Mouse (Mus musculus) neural tube, embryonic 11.5 days (tissue): Measurements from ENCODE around the gene Cntnap1. TPM values are rescaled to one million over a fixed set of nuclear protein-coding genes. Genes with fewer than 3 reads are reported as not detected.

Experiments used
- ATAC-seq: fragments of 200-750 bp; cut with Nextera tagmentation; 2 replicates; pipeline ENCODE4 v1.8.0; 2017; ENCODE audit warnings: moderate number of reproducible peaks, mild to moderate bottlenecking, moderate TSS enrichment, moderate library complexity; ENCODE audit not compliant: insufficient read depth, low FRiP score, low TSS enrichment
- DNase-seq: peaks from one replicate; pipeline ENCODE4 v3.0.0-alpha.2; 2015; ENCODE audit warnings: low spot score
- H3K27ac ChIP-seq: fragments of 300-500 bp; sonication (generic); 2 replicates; pipeline ENCODE4 v1.5.1; 2014; ENCODE audit warnings: low read depth, mild to moderate bottlenecking, low read length
- H3K27me3 ChIP-seq: fragments of 300-500 bp; sonication (generic); 2 replicates; pipeline ENCODE4 v1.6.1; 2014; ENCODE audit warnings: mild to moderate bottlenecking, low read length, mixed read lengths; ENCODE audit not compliant: control insufficient read depth, insufficient read depth
- H3K36me3 ChIP-seq: fragments of 300-500 bp; sonication (generic); 2 replicates; pipeline ENCODE4 v1.6.1; 2014; ENCODE audit warnings: mild to moderate bottlenecking, low read length, moderate library complexity, mixed read lengths; ENCODE audit not compliant: control insufficient read depth, insufficient read depth
- H3K4me1 ChIP-seq: fragments of 300-500 bp; sonication (generic); 2 replicates; pipeline ENCODE4 v1.6.1; 2014; ENCODE audit warnings: low read length, mixed read lengths; ENCODE audit not compliant: control insufficient read depth, insufficient read depth
- H3K4me2 ChIP-seq: fragments of 300-500 bp; sonication (generic); 2 replicates; pipeline ENCODE4 v1.6.1; 2014; ENCODE audit warnings: low read depth, mild to moderate bottlenecking, moderate library complexity
- H3K4me3 ChIP-seq: fragments of 300-500 bp; sonication (generic); 2 replicates; pipeline ENCODE4 v1.5.1; 2014; ENCODE audit warnings: low read depth, low read length
- H3K9ac ChIP-seq: fragments of 300-500 bp; sonication (generic); 2 replicates; pipeline ENCODE4 v1.6.1; 2014; ENCODE audit warnings: mild to moderate bottlenecking, low read length
- H3K9me3 ChIP-seq: fragments of 300-500 bp; sonication (generic); 2 replicates; pipeline ENCODE4 v1.6.1; 2016; ENCODE audit warnings: low read length; ENCODE audit not compliant: control insufficient read depth
- WGBS: fragments of 180-500 bp; shearing (Covaris S2); extraction: QIAGEN DNeasy Blood & Tissue Kit; methylation state at CpG from one replicate; pipeline ENCODE4 v1.1.7; 2014; 5-methylcytosine and 5-hydroxymethylcytosine counted together
- polyA plus RNA-seq: library from polyadenylated mRNA; unstranded; fragments of >200 nt; fragmentation: Nextera tagmentation; extraction: Ambion mirVana; gene quantifications from 2 replicates; pipeline ENCODE4 v1.2.1, GENCODE M21; 2014

Cntnap1 gene
- polyA plus RNA-seq, 1 experiment from 2014 or later: 0.94 TPM

DNA sequence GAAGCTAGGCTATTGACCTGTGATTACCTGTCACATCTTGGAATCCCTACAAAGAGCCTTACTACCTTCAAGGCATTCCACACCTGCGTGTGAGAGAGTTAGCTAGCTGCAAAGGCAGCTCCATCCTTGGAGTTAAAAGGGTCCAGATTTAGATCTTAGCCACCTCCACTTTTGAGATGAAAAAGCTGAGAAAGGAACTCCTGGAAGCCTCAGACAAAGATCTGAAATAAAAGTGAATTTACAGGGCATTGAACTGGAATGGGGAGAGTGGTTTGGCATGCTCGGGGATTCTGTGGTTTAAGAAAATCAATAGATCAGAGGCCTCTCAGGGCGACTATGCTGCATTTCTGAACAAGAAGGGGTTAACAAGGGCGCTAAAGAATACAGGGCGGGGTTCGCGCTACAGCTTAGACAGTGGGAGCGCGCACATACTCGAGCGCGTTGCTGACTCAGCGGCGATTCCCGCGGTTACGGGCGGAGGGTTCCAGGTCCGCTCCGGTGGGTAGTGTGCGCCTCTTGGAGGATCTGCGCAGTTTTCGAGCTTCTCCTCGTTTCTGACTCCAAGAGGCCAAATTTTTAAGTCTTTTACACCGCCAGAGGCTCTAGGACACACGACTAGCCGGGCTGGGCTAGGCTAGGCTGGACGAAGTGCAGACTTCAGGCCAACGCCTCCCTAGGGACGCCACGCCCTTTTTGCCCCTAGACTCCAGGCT, 1.6 kb downstream of the Cntnap1 start:
- DNase-seq: peak; percentile 82
- WGBS: under 1% methylated on average over 31 of the region's 31 CpGs

DNA sequence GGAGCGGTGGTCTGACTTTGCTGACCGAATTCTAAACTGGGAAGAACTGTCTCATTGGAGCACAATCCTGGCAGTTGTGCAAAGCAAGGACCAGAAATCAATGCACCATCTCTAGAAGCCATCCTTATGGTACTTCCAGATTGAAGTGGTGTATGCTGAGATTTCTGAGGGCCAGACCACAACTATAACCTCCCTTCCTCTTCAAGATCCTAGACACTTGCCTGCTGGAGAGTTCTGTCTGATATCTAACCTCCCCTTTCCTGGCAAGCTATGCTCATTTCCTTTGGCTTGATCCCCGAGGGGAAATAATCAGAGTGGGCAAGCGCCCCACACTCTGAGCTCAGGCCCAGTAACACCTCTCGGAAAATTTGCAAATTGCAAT, 2.1 kb downstream of the Cntnap1 start:
- H3K36me3 ChIP-seq: no peaks in the 10 kb centered on the region
- peak overlapping the region; percentile 40 for H3K4me3 ChIP-seq
- DNase-seq (no peak), ATAC-seq (no peak)
- WGBS: 14% methylated on average over 5 of the region's 5 CpGs
- H3K9ac ChIP-seq: peak overlapping the region; percentile 35
- H3K4me2 ChIP-seq: peak overlapping the region; percentile 66
- no peaks in the 10 kb centered on the region for H3K9me3 ChIP-seq
- H3K4me1 ChIP-seq: peaks cover 19% of the 10 kb centered on the region
- peak overlapping the region; percentile 57; the same call in 1 of the 2 replicates for H3K27ac ChIP-seq
- peaks cover 68% of the 10 kb centered on the region for H3K27me3 ChIP-seq

More for the DNA sequence above, 1.6 kb downstream of the Cntnap1 start:
- peaks cover 19% of the 10 kb centered on the region for H3K4me1 ChIP-seq
- no peaks in the 10 kb centered on the region for H3K36me3 ChIP-seq
- peaks cover 68% of the 10 kb centered on the region for H3K27me3 ChIP-seq
- peak overlapping the region; percentile 40 for H3K4me3 ChIP-seq
- ATAC-seq: peak; percentile 31; the same call in 1 of the 2 replicates
- peak overlapping the region; percentile 35 for H3K9ac ChIP-seq
- peak overlapping the region; percentile 66 for H3K4me2 ChIP-seq
- peak overlapping the region; percentile 57; the same call in 1 of the 2 replicates for H3K27ac ChIP-seq
- H3K9me3 ChIP-seq: no peaks in the 10 kb centered on the region

DNA sequence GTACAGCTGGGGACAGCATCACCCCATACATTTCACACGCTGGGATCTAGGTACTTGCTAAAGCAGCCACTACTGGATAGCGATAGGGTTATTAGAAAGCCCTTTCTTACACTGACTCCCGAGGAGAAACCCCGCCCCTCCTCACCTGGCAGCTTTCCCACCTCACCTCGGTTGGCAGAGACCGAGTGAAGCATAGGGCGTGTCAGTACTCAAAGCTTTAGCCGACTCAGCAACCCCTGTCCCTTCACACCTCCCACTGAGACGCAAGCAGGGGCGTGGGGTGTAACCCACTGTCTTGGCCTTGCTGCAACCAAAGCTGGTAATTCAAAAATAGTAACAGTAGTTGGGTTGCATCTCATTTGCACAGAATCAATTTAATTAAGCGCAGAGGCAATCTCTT, 2.8 kb downstream of the Cntnap1 start:
- Histone ChIP-seq H3K27me3 (peaks cover 68% of the 10 kb centered on the region), H3K4me2 (peak overlapping the region; percentile 52), H3K36me3 (no peaks in the 10 kb centered on the region), H3K4me1 (peaks cover 19% of the 10 kb centered on the region), H3K27ac (no peak overlapping the region), H3K4me3 (peak overlapping the region; percentile 4; the same call in 1 of the 2 replicates), H3K9me3 (no peaks in the 10 kb centered on the region), H3K9ac (no peak overlapping the region)
- WGBS: 3% methylated on average over 11 of the region's 11 CpGs
- DNase-seq (no peak), ATAC-seq (no peak)

DNA sequence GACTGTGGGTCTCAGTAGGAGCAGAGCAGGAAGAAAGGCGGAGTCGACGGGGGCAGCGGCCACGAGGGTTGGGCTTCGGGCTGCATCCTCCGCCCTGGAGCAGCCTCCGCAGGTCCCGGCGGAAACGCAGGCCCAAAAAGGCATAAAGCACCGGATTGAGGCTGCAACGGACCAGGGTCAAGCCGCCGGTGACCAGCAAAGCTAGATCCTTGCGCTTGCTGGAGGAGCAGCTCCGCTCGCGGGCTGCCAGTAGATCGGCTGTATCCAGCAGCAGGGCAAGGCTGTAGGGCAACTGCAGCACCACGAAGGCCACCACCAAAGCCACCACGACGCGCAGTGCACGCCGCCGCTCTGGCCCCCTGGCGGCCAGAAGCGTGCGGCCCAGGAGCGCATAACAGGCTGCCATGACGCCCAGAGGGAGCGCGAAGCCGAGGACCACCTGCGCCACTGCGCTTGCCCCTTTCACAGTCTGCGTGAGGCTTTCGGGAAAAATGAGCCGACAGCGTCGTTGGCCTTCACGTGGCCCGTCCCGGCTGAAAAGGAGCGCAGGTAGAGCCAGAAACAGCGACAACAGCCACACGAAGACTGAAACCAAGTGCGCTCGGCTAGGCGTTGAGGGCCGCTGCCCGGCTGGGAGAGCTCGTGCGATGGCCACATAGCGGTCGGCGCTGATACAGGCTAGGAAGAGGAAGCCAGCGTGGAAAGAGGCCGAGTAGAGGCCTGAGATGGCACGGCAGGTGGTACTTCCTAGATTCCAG, 3.5 kb downstream of the Cntnap1 start:
- ATAC-seq (peak; percentile 70), DNase-seq (peak; percentile 91)
- H3K27me3 ChIP-seq: peaks cover 67% of the 10 kb centered on the region
- H3K4me2 ChIP-seq: peak overlapping the region; percentile 52
- peaks cover 19% of the 10 kb centered on the region for H3K4me1 ChIP-seq
- peak overlapping the region; percentile 4 for H3K4me3 ChIP-seq
- peak overlapping the region; percentile 36 for H3K9ac ChIP-seq
- H3K36me3 ChIP-seq: no peaks in the 10 kb centered on the region
- H3K27ac ChIP-seq: no peak overlapping the region
- WGBS: under 1% methylated on average over 61 of the region's 61 CpGs
- no peaks in the 10 kb centered on the region for H3K9me3 ChIP-seq

DNA sequence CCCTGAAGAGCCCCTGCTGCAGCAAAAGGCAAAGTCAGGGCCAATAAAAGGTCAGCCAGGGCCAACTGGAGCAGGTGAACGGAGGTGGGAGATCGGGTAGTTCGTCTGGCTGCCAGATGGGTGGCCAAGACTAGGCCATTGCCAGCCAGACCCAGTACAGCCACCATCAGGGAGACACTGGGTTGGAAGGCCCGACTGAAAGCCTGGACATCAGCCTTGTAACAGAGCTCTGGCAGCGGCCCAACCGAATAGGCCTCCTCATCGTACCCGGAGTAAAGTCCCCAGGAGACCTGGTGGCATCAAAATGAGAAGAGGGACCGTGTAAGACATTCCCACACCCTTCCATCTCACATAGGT, 4.0 kb downstream of the Cntnap1 start:
- Histone ChIP-seq H3K27ac (no peak overlapping the region), H3K4me1 (peaks cover 17% of the 10 kb centered on the region), H3K4me2 (peak overlapping the region; percentile 52), H3K27me3 (peaks cover 63% of the 10 kb centered on the region), H3K36me3 (no peaks in the 10 kb centered on the region), H3K4me3 (peak overlapping the region; percentile 4), H3K9me3 (no peaks in the 10 kb centered on the region), H3K9ac (peak overlapping the region; percentile 36; the same call in 1 of the 2 replicates)
- no peak for DNase-seq
- WGBS: 31% methylated on average over 9 of the region's 9 CpGs
- no peak for ATAC-seq

DNA sequence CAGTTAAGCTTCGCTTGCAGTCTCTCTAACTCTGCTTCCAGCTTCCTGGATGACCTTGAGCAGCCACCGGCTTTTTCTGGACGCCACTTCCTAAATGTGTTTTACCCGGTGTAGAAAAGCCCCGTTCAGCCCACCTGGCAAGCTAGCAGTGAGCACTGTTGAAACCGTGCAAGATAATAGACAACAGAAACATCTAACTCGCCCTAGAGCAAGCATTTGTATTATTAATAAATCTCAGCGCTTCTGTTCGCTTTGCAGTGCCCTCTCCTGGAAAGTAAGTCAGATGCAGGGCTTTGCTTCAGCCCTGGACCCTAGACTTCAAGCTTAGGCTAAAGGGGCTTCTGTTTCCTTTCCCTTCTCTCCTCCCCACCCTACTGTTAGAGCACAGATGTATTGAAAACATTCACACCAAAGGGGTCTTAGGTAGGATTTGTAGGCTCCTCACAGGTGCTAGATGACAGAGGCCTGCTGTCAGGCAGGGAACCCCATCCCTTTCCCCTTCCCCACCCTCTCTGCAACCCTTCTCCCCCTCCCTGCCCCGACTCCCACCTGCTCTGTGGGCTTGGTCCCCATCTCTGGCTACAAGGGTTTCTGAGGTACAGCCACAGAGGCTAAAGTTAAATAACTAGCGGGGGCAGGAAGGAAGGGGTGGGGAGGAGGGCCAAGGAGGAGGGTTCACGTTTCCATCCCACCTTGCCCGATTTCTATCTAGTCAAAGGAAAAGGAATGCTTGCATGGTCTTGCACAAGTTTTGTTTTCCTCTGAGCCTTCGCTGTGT, 4.7 kb downstream of the Cntnap1 start, which contains the start of gene Ccr10:
Gene Ccr10, minus strand, starts transcription at position 593 of the 778 bp plus-strand sequence.
- no peaks in the 10 kb centered on the region for H3K36me3 ChIP-seq
- no peaks in the 10 kb centered on the region for H3K9me3 ChIP-seq
- H3K4me3 ChIP-seq: peak within 1 kb of the TSS; percentile 11; the same call in 1 of the 2 replicates
- peaks cover 14% of the 10 kb centered on the region for H3K4me1 ChIP-seq
- 21% methylated on average over 14 of the region's 14 CpGs for WGBS
- H3K27ac ChIP-seq: no peak within 1 kb of the TSS
- no peak for DNase-seq
- peak within 1 kb of the TSS; percentile 52 for H3K4me2 ChIP-seq
- peak within 1 kb of the TSS; percentile 36; the same call in 1 of the 2 replicates for H3K9ac ChIP-seq
- H3K27me3 ChIP-seq: peaks cover 56% of the 10 kb centered on the region
- no peak for ATAC-seq

DNA sequence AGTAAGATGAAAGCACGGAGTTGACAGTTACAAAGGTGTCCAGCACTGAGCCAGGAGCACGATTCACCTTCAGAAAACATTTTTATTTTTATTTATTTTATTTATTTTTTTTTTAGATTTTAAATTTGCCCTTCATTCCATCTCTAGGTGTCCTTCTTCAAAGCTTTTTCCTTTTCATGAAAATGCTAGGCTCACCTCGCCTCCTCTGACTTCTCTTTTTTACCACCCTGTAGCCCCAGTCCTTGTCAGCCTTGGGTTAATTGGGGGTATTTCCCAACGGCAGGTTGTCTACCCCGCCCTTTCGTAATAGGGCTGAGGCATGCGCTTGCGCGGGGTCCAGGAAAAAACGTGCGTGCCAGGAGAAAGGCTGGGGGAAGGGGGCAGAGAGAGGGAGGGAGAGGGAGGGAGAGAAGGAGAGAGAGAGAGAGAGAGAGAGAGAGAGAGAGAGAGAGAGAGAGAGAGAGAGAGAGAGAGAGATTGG, 5.4 kb downstream of the Cntnap1 start:
- 0 out of 2 replicates have a peak overlapping the region, but pooled peaks have one; percentile 11 for H3K4me3 ChIP-seq
- H3K9ac ChIP-seq: no peak overlapping the region
- H3K4me1 ChIP-seq: peaks cover 10% of the 10 kb centered on the region; the same call in 1 of the 2 replicates
- DNase-seq: no peak
- H3K27me3 ChIP-seq: peaks cover 52% of the 10 kb centered on the region
- WGBS: 10% methylated on average over 11 of the region's 11 CpGs
- no peak overlapping the region for H3K27ac ChIP-seq
- no peaks in the 10 kb centered on the region for H3K9me3 ChIP-seq
- H3K4me2 ChIP-seq: peak overlapping the region; percentile 19; the same call in 1 of the 2 replicates
- no peaks in the 10 kb centered on the region for H3K36me3 ChIP-seq
- no peak for ATAC-seq

DNA sequence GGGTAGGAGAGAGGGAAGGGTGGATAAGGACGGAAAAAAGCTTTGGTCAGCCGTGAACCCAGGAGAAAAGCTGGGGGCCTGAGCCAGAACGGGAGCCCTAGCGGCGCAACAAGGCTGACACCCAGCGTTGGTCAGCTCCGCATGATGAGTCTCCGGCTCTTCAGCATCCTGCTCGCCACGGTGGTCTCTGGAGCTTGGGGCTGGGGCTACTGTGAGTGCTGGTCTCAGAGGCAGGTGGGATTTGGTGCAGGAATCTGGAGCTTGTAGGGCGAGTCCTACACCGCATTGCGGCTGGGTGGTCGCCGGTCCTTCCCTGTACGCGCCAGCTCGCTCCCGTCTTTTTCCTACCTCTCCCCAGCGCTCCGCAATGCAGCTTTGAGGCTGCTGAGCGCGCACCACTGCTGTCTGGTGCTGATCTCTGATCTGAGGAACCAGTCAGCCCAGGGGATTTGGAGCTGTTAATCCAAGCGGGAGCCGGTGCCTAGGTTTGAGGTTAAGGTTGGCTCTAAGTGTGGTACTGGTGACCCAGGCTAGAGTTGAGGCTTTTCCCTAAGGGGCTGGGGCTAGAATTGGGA, 5.9 kb downstream of the Cntnap1 start:
- H3K36me3 ChIP-seq: no peaks in the 10 kb centered on the region
- no peak overlapping the region for H3K27ac ChIP-seq
- H3K9me3 ChIP-seq: no peaks in the 10 kb centered on the region
- H3K27me3 ChIP-seq: peaks cover 52% of the 10 kb centered on the region
- WGBS: 0% methylated on average over 25 of the region's 25 CpGs
- peaks cover 10% of the 10 kb centered on the region; the same call in 1 of the 2 replicates for H3K4me1 ChIP-seq
- peak; percentile 53 for DNase-seq
- ATAC-seq: no peak
- peak overlapping the region; percentile 19 for H3K4me2 ChIP-seq
- H3K9ac ChIP-seq: no peak overlapping the region
- H3K4me3 ChIP-seq: peak overlapping the region; percentile 11; the same call in 1 of the 2 replicates
